Mouse (Mus musculus): ENCODE data around the gene Sec14l2. TPM values are rescaled to one million over a fixed set of nuclear protein-coding genes. Genes with fewer than 3 reads are reported as not detected.
A peak's percentile ranks its signal among the peaks of the same experiment; 100 is the strongest.
"Not testable (repeated sequence)": the region's sequence is repeated elsewhere in the genome, so short reads cannot be mapped to it uniquely, and the experiment has no call there.

Sec14l2 gene
- total RNA-seq, 1 experiment from 2014 or later = 3.7 TPM

DNA sequence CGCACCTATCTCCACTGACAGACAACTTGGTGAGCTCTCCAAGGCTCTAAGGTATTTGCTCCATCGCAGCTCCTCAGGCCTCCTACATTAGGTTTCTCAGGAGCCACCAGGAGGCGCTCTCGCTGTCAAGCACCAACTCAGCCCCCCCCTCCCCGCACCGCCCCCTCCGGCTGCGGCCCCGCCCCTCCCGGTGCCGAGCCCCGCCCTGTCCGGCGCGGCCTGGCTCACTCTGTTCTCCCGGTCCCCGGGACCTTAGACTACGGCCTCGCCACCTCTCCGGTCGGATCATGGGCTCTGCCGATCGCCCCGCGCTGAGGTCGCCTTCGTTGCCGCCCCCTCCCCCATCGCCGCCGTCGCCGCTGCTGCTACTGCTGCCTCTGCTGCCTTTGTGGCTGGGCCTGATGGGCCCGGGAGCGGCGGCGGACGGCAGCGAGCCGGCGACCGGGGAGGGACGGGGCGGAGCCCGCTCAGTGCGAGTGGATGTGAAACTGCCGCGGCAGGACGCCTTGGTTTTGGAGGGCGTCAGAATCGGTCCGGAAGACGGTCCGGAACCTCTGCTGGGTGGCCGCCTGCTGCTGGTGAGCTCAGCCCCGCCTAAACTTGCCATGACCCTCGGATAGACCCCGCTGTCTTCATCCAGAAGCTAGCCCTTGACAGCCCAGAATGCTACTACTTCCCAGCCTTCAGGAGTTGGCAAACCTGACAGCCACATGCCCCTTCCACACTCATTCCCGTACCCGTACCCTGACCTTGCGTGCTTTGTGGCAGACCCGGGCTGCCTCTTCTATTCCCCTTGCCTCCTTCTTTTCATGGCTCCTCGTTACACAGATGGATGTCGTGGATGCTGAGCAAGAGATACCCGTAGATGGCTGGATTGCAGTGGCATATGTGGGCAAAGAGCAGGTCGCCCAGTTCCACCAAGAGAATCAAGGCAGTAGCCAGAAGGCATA is 12.0 kb upstream of the Sec14l2 start, which contains the start of gene Rnf215:
Rnf215 (plus strand) TSS at position 217 of the 950 bp plus-strand sequence.
- ATAC-seq (replicated peaks; ENCODE audit: low read depth, poor library complexity, severe bottlenecking) = peak; percentile 79

DNA sequence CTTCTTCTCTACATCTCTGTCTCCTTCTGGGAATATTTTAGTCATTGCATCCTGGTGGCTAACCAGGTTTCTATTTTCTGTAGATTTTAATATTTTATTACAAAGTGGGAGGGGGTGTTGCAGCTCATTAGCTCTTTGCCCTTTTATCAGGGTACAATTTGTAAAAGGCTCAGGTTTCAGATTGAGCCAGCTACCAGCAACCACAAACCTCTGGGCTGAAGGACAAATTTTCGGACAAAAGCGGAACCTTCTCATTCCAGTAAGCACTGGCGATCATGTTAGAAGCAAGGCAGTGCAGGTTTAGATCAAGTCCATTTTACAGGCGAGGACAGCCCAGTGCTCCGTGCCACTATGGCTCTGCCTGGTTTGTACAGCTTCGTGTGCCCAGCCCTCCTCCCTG is 11.2 kb upstream of the Sec14l2 start:
- ATAC-seq (replicated peaks; ENCODE audit: low read depth, poor library complexity, severe bottlenecking) = no peak; the same call in 1 of the 2 replicates

DNA sequence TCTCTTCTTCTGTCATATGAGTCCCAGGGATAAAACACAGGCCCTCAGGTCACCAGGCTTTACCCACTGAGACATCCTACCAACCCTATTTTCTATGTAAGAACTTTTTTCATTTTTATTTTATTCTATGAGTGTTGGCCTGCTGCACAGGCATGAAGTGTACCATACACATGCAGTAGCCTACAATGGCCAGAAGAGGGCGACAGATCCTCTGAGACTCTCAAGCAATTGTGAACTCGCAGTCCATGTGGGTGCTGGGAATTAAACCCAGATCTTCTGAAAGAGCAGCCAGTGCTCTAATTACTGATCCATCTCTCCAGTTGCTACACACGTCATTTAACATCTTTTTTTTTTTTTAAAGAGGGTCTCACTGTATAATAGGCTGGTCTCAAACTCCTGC is 10.2 kb upstream of the Sec14l2 start:
- no peak for ATAC-seq (replicated peaks; ENCODE audit: low read depth, poor library complexity, severe bottlenecking)

DNA sequence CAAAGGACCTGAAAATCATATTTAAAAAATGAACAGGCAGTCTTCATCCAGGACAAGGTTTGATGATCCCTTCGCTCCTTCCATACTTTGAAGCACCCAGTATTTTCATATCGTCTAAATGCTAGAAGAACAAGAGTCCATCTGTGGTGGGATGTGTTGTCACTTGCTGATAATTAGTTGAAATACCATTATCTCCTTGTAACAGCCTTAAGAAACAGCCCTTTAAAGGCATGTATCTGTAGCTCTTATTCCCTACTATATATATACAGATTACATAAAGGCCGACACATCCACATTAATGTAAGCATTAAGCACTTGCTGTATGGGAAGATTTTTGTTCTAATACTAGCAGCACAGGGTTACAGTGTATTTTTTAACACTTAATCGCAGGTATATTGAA is 5.2 kb upstream of the Sec14l2 start:
- ATAC-seq (replicated peaks; ENCODE audit: low read depth, poor library complexity, severe bottlenecking) = not testable (repeated sequence)

DNA sequence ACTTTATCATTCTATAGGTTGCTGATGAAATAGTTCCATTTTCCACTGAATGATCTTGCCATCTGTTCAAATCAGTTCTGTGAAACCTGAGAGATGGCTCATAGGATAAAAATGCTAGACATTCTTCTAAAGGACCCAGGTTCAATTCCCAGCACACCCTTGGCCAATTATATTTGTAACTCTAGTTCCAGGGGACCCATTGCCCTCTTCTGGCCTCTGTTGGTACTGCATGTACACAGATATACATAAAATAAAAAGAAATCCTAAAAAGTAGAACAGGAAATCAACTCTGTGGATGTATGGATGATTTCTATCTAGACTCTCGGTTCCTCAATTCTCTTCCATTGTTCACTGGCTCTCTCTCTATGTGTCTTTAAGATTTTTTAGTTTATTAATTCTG is 3.8 kb upstream of the Sec14l2 start:
- ATAC-seq (replicated peaks; ENCODE audit: low read depth, poor library complexity, severe bottlenecking) = no peak

DNA sequence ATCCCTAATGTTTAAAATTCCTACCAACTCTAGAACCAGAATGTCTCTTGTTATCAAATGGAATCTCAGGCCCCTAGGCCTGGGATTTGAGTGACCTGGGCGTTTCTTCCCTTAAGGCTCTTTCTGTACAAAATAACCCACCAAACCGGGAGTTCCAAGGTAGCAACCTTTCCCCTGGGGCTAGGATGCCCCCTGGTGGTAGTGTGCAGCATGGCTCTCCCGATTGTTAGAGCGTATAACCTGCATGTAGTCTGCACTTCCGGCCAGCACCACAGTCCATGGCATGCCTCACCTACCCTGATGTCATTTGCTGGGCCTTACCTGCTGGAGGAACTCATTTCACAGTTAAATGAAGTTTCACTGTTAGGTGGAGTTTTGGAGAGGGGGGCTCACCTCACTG is 707 bp upstream of the Sec14l2 start:
- ATAC-seq (replicated peaks; ENCODE audit: low read depth, poor library complexity, severe bottlenecking) = peak; percentile 33; the same call in 1 of the 2 replicates

DNA sequence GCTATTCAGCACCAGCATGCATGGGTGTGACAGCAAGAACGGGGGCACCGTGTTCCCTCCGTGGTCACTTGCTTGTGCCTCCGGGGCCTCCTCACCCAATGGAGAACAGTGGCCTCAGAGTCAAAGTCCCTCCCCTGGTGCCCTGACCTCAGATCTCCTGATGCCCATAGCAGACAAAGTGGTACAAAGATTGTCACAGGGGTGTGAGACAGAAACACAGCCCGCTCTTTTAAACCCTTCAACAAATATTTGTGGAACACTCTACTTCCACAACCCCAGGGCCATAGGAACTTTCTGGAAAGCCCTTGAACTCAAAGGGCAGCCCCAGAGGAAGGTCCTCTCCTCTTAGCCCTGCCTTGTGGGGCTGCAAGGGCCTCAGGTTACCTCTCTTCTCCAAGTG is 989 bp downstream of the Sec14l2 start:
- no peak for ATAC-seq (replicated peaks; ENCODE audit: low read depth, poor library complexity, severe bottlenecking)

DNA sequence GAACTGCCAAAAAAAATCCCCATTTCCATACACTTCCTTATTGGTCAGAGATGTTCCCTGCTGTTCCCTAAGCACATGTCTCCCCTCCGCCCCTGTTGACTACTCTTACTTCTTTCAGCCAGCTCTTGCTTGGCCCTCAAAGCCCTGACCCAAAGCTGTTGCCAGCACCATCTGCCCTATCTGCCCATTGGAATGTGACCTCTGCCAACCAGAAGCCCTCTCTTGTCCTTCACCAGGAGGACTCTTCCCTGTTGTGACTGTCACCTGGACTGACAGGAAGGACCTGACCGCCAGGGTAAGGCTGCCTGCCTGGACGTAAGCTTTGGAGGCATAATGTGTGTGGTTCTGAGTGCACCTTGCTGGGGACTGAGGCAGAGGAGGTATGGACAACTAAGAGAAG is 1.5 kb downstream of the Sec14l2 start:
- no peak for ATAC-seq (replicated peaks; ENCODE audit: low read depth, poor library complexity, severe bottlenecking)

DNA sequence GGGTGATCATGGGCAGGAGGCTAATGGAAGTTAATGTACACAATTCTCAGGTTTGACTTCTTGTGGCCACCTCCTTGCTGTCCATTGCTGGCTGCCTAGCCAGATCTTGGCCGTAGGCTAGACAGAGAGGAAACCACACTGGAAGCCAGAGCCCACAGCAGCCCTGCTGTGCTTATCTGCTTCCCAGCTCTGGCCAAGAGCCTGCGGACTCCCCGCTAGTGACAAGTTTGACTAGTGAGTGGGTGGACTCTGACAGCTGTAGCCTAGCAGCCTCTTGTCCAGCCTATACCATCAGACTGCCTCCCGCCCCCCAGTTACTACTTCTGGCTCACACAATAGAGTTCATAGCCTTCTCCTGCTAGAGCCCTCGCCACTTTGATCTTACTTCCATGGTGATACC is 3.6 kb downstream of the Sec14l2 start:
- peak; percentile 42 for ATAC-seq (replicated peaks; ENCODE audit: low read depth, poor library complexity, severe bottlenecking)

DNA sequence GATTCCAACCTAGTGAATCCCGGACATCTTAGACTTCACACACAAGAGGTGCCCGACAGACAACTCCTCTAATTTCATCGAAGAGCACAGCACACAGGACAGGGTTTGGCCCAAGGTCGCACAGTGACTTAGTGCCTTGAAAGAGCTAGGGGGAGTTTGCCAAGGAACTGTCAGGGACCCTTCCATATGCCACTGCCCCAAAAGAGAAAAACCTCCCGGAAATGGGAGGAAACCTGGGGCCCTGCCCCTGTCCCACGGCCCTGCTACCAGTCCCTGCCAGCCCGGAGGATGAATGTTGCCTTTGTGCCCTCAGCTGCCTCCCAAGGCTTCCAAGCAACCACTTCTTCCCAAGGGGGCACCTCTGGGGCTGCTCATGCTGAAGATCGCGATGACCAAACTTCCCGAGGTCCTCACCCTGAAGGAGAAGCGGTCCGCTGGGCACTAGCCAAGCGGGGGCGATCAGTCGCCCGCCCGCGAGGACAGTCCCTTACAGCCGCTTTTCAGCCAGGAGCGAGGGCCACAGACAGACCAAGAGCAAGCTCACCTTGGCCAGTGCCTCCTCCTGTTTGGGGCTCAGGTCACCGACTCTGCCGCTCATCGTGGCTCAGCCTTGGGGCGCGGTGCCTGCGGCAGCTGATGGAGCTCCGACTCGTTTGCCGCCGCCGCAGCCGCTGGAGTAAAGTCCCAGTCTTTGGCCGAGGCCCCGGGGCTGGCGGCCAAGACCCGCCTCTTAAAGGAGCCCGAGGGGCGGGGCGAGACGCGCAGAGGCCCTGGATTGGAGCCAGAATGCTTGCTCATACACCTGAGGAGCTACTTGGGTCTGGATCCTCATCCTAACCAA is 4.9 kb downstream of the Sec14l2 start:
- ATAC-seq (replicated peaks; ENCODE audit: low read depth, poor library complexity, severe bottlenecking) = peak; percentile 10; the same call in 1 of the 2 replicates

DNA sequence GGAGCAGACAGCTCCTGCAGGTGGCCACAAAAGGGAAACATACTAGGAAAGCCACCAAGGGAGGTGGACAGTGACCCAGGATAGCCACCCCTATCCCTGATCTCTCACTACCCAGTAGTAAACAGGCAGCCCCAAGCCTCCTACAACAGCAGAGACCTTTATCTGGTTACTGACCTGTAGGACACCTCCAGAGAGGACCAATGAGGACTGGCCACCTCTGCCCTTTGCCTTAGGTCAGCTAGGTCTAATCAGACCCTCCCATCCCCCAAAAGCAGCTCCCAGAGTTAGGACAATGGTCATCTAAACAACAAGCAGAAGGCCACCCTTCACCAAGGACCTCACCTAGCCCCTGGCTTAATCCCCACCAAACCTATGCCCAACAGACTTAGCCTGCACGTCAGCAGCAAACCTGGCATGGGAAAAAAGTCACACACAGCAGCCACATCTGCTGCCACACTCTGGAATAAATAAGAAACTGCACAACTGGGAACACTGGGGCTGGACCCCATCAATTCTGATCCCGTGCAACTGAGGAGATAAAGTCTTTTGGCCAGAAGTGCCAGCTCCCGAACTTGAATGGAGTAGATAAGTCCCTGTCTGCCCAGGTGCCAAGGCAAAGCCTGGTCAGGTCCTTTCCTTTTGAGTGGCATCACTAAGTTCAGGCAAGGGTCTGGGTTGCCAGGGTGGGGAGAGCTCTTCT is 5.7 kb downstream of the Sec14l2 start:
- ATAC-seq (replicated peaks; ENCODE audit: low read depth, poor library complexity, severe bottlenecking) = 0 out of 2 replicates have a peak, but pooled peaks have one; percentile 6

DNA sequence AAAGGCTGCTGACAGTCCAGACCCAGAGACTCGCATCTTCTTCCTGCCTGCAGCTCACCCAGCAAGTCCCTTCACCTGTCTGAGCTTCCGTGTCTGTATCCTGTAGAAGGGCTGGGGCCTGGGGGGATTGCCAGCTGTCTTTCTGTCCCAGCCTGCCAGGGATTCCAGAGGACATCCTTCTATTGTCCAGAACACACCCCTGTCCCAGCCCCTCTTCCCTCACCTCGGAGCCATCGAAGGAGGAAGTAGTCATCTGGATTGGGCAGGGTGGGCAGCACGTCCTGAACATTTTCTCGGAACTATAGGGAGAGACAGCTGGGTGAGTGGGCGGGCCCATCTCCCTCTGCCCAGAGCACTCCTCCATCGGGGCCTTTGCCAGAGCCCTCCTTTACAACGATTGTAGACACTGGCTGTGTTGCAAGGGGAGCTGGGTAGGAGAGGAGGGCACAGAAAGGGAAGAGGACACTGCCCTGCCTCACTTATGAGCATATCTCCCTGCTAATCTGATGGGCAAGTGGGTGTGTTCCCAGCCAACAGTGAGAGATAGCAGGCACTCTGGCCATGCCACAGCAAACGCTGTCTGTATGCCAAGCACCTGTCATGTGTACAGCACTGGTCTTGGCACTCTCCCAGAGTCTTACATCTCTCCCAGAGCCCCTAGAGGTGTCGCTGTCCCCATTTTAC is 6.6 kb downstream of the Sec14l2 start:
- peak; percentile 37 for ATAC-seq (replicated peaks; ENCODE audit: low read depth, poor library complexity, severe bottlenecking)

DNA sequence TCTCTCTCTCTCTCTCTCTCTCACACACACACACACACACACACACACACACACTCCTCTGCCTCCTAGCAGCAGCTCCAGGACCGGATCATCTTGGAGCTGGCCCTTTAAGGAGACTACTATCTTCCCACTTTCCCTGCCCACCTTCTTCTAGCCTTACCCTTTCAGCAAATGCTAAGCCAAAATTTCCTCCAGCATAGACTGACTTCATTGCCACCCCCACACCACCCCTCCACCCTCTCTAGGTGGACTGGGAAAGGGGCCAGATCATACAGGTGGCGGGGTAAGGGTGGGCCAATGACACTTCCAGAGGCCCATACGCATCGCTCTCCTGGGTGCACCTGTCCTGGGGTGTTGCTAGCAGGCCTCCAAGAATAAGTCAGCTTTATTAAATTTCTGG is 7.8 kb downstream of the Sec14l2 start:
- ATAC-seq (replicated peaks; ENCODE audit: low read depth, poor library complexity, severe bottlenecking) = no peak

DNA sequence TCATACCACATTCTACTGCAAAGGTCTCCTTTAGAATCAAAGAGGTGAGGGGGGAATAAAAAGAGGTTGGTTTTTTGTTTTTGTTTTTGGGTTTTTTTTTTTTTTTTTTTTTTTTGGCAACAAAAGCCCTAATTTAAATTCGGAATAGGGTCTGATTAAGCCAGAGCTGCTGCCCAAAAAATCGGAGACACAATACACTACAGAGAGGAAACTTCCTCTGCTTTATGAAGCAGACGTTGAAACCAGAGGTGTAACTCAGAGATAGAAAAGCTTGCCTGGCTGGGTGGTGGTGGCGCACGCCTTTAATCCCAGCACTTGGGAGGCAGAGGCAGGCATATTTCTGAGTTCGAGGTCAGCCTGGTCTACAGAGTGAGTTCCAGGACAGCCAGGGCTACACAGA is 8.7 kb downstream of the Sec14l2 start:
- ATAC-seq (replicated peaks; ENCODE audit: low read depth, poor library complexity, severe bottlenecking) = not testable (repeated sequence)

DNA sequence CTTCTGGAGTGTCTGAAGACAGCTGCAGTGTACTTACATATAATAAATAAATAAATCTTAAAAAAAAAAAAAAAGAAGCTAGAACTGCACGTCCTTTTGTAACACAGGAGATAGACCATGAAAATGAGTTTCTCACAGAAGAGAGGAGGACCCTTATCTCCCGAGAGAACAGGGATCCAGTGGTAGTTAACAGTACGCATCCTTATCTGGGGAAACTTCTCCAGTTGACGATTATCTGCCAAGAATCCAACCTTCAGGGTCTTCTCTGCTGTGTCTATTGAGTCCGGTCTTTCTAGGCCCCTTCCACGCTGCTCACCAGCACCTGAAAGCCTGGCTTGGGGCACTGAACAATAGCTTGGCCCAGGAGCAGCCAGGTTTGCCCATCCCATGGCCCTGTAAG is 9.2 kb downstream of the Sec14l2 start:
- ATAC-seq (replicated peaks; ENCODE audit: low read depth, poor library complexity, severe bottlenecking) = no peak

DNA sequence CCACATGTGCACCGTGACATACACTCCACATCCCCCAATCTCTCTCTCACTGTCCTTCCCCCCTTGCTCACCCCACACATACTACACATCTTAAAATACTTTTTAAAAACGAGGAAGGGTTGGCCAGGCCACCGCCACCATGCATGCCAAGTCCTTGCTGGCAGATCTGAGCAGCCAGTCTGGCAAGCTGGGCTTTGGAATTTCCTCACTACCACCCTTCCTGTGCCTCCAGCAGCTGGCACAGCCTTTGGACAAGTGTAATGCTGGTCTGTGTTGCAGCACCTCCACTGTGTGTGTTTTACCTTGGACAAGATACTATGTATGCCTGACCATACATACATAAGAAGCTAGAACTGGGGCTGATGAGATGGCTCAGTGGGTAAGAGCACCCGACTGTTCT is 9.7 kb downstream of the Sec14l2 start:
- no peak for ATAC-seq (replicated peaks; ENCODE audit: low read depth, poor library complexity, severe bottlenecking)

DNA sequence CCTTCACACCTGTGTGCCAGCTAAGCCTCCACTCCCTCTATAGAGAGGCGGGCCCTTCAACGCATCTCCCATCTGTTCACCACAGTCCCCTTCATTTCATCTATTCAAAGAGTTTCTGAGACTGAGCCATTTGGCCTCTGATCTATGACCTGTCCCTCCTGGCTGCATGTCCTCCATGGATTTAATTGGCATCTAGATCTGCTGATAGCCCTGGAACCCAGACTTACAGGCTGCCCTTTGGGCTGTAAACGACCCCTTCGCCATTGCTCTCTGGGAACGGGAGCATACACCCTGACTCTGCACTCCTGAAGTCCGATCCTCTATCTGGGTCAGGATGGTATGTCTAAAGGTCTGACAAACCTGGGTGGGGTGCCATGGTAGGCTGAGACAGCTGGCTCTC is 10.4 kb downstream of the Sec14l2 start:
- ATAC-seq (replicated peaks; ENCODE audit: low read depth, poor library complexity, severe bottlenecking) = no peak

DNA sequence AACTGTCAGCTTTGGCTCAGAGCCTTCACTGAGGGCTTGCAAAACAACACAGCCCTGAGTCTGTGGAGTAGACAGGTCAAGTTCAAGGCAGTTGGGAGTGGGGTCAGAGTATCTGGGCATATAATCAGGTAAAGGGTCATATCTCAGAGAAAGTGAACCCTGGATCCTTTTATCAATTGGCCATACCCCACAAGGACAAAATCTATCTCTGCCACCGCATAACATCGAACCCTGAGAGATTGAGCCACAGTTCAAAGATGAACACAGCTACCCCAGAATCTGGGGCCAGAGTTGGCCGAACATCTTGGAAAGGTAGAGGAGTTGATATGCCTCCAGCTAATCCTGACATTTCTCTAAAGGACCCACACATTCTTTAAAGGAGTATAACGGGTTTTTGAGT is 11.2 kb downstream of the Sec14l2 start:
- ATAC-seq (replicated peaks; ENCODE audit: low read depth, poor library complexity, severe bottlenecking) = no peak

DNA sequence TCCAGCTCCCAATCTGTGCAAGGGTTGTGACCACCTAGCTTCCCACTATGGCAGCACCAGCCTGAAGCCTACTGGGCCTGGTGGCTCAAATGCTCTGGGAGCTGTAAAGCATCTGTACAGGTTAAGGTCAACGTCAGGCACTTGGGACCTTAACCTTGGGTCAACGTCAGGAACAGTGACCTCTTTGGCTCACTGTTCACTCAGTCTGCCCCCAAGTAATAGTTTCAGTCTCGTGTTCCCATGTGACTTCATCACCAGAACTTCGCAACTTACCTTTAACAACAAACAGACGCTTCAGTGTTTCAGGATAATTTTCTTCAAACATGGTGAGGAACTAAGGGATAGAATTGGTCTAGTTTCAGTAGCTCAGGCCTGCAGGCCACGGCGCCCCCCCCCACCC is 14.5 kb downstream of the Sec14l2 start:
- no peak for ATAC-seq (replicated peaks; ENCODE audit: low read depth, poor library complexity, severe bottlenecking)

DNA sequence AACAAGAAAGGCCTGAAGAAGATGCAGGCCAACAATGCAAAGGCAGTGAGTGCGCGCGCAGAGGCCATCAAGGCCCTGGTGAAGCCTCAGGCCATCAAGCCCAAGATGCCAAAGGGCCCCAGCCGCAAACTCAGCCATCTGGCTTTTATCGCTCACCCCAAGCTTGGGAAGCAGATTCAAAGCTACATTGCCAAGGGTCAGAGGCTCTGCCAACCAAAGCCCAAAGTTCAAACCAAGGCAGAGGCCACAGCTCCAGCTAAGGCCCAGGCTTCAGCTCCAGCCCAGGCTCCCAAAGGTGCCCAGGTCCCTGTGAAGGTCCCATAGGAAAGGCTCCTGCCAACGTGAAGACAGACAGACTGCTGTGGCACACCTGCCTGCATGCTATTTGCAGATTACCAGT is 15.3 kb downstream of the Sec14l2 start:
- ATAC-seq (replicated peaks; ENCODE audit: low read depth, poor library complexity, severe bottlenecking) = not testable (repeated sequence)
